Mouse (Mus musculus) 3T3-L1 (cell line): ENCODE measurements around the gene Lrrc8a.

Experiments
- DNase-seq: peaks from one replicate; pipeline ENCODE4 v3.0.0-alpha.2; 2015; ENCODE audit warnings: low read depth, low spot score

Lrrc8a gene

DNA sequence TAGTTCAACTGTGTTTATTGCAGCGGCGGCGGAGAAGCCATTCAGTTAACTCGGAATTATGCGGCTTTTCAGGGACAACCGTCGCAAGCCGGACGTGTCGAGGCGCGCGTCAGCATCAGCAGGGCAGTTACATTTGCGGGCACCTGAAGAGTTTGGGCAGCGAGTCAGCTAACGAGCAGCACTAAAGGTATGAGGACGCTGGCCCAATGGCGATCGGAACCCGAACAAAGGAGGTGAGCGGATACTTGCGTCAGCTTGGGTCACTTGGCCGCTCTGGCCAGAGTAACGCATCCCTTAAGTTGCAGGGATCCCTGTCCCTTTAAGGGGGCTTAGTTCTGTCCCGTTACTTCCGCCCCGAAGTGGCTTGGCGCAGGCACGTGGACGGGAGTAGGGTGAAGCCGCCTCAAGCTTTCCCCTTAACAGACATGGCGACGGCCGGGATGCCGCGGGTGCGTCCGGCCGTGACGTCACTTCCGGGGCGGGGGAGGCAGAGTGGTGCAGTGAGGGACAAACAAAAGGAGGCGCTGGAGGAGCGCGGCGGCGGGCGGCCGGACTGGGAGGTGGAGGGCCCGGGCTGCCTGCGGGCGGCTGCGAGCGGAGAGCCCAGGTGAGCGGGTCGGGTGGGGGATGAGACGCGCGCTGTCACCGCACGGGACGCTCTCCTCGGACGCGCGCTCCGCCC lies at the start of gene Lrrc8a:
TSS of gene Lrrc8a (plus strand) at position 517 of the 682 bp plus-strand sequence.
- peak; percentile 96 for DNase-seq

DNA sequence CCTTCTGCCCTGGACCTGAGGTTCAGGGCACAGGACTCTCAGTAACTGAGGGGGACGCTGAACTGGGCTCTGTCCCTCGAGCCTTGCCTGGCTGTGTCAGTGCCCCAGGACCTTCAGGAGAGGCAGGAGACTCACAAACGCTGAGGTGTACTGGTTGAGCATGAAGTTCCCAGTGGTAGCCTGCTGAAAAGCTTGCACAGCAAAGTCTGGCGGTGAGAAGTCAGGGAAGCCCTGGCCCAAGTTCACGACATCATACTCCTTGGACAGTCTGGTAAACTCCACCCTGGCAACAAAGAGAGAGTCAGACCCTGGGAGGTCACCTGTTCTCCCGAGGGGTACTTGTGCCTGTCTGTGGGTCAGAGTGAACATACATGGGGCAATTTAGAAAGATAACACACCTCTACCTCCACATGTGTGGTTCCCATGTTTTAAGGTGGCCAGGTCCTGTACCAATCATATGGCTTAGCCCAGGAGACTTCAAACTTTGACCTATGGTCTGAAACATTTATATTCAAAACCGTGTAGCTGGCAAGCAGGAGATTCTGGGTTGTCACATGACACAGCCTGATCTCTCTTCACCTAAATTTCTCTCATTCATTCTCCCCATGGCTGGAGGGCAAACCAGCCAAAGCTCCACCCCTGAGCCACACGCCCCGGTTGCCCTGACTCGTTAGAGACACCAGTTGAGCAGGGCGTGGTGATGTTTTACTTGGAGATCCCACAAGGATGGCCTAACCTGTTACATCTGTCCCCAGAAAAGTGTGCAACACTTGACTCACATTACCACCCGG lies 45.5 kb upstream of the Lrrc8a start:
- DNase-seq = no peak

DNA sequence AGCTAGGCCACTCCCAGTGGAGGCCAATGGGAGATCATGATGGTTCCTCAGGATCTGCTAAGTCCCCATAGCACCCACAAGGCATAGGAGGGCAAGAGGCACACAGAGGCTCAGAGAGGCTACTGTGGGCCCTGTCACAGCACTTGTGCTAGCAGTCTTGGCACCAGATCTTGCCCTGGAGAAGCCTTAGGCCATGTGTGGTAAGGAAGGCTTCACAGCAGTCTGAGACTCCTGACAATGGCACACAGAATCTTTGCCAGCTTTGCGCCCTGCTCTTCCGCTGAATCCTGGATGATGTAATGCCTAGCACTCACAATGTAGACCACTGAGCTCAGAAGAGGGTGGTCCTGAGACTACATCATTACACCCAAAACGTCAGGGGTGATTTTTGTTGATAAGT lies 42.9 kb upstream of the Lrrc8a start:
- DNase-seq = no peak

DNA sequence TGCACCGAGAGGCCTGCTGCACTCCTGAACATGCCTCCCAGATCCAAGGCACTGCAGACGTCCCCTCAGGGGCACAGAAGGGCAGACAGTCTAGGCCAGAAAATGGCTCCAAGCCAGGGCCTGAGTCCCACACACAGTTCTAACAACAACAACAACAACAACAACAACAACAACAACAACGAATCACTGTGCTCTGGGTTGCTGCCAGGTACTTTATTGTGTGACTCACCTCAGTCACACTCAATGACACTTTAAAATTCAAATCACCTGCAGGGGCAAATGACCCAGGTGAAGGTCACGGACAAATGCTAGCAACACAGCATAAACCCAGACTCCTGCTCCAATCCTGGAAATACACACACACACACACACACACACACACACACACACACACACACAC lies 39.5 kb upstream of the Lrrc8a start:
- DNase-seq = no peak

DNA sequence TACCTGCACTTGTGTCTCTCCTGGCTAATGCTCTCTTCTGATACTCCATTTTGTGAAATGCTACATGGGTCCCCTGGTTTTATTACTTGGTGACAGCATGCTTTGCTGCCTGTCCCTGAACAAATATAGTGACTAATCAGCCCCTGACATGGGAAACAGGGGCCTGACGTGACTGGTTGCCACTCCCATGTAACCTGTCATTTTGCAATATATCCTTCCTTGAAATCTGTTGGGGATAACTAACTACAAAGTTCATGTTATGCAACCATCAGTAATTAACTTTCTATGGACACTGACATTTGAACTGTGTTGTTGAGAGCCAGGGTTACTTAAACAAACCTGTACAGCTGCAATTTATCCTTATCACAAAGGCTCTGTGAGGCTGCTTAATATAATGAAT lies 37.5 kb upstream of the Lrrc8a start:
- no peak for DNase-seq

DNA sequence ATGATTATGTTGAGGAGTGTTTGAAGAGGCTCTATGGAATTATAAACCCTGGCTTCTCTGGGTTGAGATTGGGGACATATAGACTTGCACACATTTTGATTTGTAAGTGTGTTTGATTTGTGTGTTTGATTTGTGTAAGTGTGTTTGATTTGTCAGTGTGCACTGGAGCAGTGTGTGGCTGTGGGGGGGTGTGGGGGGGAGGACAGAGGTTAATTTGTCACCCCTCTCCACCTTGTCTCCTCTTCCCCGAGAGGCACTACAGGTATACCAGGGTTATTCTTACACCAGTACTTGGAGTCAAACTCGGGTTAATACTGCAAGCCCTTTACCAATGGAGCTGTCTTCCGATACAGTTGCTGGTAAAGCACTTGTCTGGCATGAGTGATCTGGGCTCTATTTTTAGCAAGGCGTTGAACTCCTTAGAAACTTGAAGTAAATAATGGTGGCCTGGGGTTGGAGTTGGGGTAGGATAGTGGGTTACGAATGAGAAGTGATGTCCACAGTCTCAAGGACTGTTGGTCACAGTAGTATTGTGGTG lies 37.1 kb upstream of the Lrrc8a start:
- DNase-seq = no peak

DNA sequence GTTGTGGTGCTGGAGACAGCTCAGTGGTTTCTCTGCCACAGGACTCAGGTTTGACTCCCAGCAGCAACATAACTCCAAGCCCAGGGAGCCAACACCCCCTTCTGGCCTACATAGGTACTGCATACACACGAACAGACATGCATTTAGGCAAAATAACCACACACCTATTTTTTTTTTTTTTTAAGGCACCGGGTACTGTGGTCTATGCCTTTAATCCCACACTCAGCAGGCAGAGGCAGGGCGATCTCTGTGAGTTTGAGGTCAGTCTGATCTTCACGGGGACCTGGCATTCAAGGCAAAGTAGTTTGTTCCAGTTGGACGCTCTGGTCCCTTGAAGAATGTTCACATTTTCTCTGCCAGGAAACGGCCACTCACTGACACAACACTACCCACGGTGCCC lies 34.1 kb upstream of the Lrrc8a start:
- DNase-seq = peak; percentile 55

DNA sequence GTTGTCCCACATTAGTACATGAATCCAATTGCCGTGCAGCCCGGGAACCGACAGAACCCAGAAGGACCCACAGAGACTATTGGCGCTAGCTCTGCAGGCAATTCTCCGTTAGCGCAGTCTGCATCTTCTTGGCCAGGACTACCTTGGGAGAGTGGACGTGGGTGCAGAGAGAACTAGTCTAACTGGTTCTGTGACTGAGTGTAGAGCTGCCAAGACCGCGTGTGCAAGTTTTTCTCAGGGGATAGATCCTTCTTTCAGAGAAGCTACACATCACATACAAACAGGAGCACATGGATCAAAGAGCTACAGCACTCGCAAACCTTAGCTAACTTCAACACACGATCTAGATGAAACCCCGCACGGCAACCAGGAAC lies 32.3 kb upstream of the Lrrc8a start:
- DNase-seq = no peak

DNA sequence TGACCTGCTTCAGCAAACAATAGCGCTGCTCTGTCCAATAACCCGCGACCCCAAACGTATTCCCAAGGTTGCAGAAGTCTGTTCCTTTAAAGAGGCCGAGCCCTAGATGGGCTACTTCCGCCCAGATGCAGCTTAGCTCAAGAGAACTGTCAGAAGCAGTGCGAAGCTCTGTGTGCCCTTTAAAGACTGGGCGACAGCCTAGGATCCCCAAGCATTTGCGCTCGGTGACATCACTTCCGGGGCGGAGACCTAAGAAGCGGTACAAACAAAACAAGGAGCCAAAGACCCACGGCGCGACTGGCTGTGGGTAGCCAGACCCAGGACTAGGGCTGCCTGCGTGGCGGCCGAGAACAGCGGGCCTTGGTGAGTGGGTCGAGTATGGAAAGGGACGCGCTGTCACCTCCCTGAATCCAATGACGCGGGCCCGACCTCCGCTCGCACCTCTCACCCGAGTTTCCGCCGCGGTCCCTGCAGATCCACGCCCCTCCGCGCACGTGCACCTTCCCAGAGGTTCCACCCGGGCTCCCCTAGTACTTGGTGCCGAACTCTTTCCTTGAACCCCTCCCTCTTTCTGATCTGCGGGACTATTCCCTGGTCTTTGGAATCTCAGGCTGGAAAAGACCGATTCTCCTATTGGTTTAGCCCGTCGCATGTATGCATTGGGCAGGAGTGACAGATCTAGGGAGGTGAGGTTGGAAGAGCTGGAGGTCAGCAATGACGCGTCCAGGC lies 31.7 kb upstream of the Lrrc8a start, which contains the start of gene Kyat1:
TSS of gene Kyat1 (minus strand) at position 219 of the 729 bp plus-strand sequence.
- DNase-seq = peak; percentile 94

DNA sequence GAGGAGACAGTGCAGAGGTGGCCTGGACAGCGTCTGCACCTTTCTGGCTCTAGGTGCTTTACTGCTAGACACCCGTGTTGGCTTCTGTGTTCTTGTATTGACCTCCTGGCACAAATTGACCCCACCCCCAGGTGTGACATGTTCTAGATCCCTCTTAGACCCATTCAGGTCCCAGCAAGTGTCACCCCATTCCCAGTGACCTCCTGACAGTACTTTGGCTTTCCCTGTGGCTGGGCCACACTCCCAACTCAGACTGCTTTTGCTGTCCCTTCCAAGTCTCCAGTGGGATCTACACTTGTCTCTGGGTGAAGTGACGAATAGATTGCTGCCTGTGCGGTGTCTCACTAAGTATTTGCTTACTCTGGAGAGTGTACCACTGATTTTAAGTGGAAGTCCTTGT lies 30.1 kb upstream of the Lrrc8a start:
- DNase-seq = no peak

DNA sequence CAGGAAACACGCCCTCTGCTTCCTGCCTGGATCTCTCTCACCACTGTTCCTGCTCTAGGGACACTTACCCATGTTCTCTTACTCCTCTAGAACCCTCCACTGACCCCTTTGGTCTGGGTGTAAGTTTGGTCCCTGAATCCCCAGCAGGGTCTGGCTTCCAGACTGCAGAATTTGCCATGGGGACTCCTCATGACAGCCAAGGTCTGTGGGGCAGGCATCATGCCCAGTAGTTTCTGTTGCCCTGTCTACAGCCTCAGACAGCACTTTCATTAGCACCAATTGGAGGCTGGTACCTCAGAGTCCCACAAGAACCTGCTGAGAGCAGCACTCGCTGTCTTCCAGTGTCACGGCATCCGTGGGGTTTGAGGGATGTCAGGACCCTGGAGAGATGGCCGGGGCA lies 29.6 kb upstream of the Lrrc8a start:
- DNase-seq = no peak

DNA sequence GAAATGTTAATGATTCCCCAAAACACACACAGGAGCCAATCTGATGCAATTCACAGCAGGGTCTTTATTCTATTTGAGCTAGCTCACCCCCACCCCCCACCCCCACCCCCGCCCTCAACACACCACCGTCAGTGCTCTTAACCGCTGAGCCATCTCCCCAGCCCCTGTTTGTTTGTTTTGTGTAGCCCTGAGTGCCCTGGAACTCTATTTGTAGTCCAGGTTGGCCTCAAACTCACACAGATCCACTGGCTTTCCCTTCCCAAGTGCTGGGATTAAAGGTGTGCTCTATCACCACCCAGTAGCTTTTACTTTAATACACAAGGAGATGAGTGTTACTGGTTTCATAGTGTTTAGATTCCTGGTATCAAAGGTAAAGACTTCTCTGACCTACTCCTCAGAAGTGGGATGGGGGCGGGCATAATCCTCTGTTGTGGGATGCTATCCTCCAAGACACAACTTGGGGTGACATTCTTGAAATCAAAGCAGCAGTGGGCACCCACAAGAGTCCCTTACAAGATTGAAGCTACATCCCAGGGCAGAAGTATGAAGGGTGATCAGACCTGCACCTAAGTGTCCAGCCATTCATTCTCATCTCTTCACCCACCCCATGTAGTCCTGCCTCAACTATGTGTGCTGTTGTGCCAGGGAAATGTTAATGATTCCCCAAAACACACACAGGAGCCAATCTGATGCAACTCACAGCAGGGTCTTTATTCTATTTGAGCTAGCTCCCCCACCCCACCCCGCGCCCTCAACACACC lies 25.9 kb upstream of the Lrrc8a start:
- DNase-seq = no peak

DNA sequence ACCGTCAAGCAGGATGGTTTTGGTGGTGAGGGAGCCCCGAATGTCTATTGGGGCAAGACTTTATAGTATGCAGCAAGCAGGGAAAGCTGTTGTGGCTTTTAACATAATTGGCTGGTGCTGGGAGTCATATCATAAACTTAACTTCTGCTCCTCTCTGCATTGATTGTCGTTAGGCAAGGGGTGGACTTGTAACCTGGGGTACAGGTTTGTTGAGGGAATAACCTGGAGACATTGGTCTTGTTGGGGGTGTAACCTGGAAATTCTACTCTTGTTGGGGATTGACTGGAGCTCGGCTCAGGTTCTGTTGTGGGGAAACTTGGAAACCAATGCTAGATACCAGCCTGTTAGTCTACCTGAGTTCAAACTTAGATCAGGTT lies 25.4 kb upstream of the Lrrc8a start:
- no peak for DNase-seq

DNA sequence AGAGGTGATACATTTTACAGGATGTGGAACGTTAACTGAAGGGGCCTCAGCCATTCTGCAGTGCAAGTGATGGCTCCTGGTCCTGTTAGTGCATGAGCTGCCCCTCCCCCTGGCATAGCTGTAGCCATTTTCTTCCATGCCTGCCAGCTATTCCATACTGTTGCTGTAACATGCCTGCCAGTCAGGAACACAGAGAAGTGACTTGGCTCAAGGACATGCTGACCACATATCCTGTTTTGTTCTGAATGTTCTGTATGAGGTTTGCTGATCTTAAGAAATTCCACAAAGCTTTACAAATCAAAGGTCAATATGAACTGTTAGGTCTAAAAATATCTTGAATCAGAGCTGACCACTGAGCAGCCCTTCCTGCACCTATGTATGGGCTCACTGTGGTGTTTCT lies 24.6 kb upstream of the Lrrc8a start:
- DNase-seq = peak; percentile 32

DNA sequence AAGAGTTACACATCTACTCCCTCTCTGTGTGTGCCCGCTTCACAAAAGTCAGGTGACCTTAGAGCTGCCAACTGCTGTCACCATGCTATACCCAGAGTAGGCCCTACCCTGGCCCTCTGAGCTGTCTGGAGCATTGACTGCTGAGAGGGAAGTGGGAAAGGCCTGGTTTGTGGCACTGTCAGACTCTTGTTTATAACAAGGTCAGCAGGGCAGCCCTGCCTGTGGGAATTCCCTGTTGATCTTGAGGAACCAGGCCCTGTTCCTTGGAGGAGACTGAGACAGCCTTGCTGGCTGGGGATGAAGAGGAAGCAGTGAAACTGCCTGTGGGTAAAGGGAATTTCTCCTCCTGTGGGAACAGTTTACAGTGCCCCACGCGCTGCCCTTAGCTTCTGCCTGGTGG lies 22.8 kb upstream of the Lrrc8a start:
- no peak for DNase-seq

DNA sequence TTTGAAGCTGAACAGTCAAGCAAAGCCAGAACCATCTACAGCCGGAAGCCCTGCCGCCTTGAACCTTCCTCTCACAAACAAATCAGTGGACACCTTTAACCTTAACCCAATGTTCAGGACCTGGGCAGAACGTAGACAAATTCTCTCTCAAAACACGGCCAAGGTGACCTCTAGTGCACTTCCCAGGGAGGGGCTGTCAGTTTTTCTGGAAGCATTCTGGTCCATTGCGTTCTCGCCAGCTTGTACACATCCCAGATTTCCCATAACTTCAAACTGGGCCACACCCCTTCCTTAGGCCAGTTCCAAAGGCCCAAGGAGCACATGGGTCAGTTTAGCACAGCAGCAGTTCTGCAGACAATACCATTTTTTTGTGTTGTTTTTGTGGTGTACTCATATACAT lies 22.0 kb upstream of the Lrrc8a start:
- DNase-seq = no peak

DNA sequence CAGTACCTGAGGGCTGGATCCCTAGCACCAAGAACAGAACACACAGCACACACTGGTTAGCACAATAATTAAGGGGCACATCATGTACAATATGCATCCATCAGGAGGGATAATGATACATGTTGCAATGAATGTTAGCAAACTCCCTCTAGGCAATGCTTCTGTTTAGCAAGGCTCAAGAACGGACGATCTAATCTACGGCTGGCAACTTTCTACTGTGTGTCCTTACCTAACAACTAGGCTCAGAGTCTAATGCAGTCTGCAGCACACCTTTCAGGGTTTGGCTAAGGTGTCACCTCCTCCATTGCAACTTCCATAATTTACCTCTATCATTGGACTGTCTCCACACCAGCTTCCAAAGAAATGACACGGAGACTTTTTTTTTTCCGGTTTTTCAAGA lies 21.2 kb upstream of the Lrrc8a start:
- DNase-seq = no peak

DNA sequence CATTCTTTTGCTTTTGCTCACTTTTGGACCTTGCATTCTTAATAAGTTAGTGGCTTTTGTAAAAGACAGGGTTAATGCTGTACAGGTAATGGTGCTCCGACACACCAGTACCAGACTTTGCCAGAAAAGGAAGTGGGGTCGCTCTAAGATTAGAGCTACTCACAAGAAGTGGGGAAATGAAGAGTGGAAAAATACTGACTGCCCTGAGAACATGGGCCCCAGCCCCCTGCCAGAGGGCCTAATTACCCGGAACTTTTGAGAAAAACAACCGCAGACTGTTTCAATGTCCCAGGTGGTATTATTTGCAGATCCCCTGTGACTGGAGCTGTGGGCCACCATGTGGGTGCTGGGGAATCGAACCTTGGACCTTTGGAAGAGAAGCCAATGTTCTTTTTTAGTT lies 1.9 kb upstream of the Lrrc8a start:
- DNase-seq = no peak

DNA sequence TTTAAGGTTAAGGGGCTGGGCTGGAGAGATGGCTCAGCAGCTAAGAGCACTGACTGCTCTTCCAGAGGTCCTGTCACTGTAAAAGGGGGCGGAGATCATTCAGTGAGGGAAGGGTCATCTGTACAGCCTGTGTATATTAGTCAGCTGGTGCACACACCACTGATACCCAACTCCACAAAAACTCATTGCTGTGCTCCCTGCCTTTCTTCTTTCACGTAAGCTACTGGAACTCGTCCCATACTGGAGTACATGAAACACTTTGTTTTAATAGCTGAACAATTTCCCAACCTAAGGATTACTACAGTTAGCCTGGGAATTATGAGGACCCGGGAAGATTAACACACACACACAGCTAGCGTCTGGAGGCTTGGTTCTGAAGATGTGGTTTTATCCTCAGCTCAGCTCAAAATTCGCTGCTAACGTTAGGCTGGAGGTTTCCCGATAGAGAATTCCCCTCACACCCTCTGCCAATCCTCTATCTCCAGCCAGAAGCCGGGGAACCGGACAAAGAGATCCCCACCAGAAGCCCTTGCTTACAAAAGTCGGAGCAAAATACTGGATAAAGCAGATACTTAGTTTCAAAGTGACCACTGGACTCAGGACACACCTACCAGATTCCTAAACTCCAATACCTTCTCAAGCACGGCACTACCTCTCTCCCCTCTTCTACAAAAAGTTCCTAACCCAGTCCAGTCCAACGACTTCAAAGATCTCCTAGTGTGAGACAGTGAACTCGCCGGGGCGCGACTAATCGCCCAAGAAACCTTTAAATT lies 903 bp upstream of the Lrrc8a start:
- DNase-seq = peak; percentile 65

DNA sequence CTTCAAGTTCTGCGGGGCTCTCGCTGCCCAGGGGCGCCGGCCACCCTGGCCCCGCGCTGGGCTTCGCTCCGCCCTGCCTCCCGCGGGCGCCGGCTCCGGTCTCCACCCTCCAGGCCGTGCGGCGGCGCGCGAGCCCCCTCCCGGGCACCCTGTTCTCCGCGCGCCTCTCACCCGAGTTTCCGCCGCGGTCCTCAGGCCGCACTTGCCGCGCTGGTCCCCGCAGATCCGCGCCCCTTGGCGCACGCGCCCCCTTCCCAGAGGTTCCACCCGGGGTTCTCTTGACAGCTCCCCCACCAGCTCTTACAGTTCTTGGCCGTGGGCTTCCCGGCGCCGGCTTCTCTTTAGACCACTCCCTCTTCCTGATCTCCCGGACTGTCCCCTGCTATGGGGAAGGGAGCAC lies 366 bp downstream of the Lrrc8a start:
- DNase-seq = peak; percentile 52

DNA sequence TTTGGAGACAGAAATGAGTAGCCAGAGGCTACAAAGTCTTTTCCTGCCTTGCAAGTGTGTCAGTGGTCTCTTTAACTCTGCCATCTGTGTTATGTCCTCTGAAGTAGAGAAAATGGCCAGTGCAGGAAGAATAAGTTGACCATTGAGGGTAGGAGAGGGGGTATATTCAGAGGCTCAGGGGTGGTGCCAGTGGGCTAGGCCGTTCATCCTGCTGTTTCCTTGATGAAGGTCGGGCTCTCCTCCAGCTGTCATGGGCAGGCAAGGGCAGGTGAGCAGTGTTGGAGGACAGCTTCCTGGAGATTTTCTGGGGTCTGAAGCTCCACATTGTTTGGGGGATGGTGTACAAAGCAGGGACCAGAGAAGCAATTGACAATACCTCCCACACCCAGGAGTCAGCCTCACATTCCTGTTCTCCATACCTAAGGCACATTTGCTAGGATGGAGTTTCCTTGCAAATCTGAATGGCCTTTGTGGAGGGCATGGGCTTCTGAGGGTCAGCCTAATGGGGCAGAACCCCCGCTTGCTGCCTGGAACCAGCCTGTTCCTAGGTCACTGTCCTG lies 1.5 kb downstream of the Lrrc8a start:
- DNase-seq = no peak
